ENCODE assay signal across 32 mouse cellular contexts in the genomic region with DNA sequence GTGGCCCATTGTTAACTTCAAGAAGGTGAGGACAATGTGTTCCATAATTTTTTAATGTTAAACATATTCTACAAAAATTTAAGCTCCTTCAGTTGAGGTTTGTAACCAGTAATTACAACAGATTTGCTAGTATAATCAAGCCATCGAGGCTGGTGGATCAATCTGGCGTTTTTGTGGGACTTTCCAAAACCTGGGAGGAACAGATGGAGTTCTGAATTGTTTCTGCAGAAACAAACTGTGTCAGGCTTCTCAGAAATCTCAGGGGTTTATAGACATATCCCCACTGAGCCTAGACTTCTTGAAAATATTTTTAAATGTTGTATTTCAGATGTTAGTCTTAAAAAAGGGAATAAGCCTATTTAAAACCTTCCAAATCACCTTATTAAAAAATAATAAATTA. TPM values are rescaled to one million over a fixed set of nuclear protein-coding genes. Genes with fewer than 3 reads are reported as not detected.
DNase-seq lines count a peak whose midpoint lies in the region; ATAC-seq and TF ChIP-seq lines count a peak whose summit lies in the region.
"Had no signal": no experiment of that assay in that cellular context is flagged by ENCODE, and none has a peak within 500 bp of the region (broad histone marks: within the 10 kb centered on the region; RNA-seq: fewer than 3 reads in every experiment).

No protein-coding gene starts in this region.

- no peaks in the 10 kb centered on the region for H3K36me3 ChIP-seq in forebrain, embryonic 14.5 days (ENCODE audit: control insufficient read depth, insufficient read depth, low read length)
- no peaks in the 10 kb centered on the region for H3K36me3 ChIP-seq in forebrain, embryonic 12.5 days (replicated peaks)
- H3K36me3 ChIP-seq in kidney, embryonic 14.5 days (ENCODE audit: control insufficient read depth, insufficient read depth, low read length): no peaks in the 10 kb centered on the region
- H3K36me3 ChIP-seq: embryonic facial prominence, embryonic 13.5 days; heart, embryonic 13.5 days; limb, embryonic 10.5 days; liver, embryonic 15.5 days; lung, embryonic 15.5 days; neural tube, embryonic 12.5 days had no signal

- 78% methylated on average over 2 of the region's 2 CpGs for WGBS in forebrain, embryonic 14.5 days
- 93% methylated on average over 2 of the region's 2 CpGs for WGBS in forebrain, embryonic 12.5 days
- 81% methylated on average over 2 of the region's 2 CpGs for WGBS in kidney, embryonic 14.5 days

- ATAC-seq in forebrain, embryonic 14.5 days: no peak
- ATAC-seq in forebrain, embryonic 12.5 days (ENCODE audit: low FRiP score): no peak
- ATAC-seq in kidney, embryonic 14.5 days (ENCODE audit: low FRiP score, low TSS enrichment): no peak
- ATAC-seq: hindbrain, postnatal 0 days; intestine, embryonic 16.5 days had no signal

- TF ChIP-seq CTCF in layer of hippocampus, adult 2 months (conservative IDR thresholded peaks at IDR 0.05): no peak

- no peak overlapping the region for H3K27ac ChIP-seq in forebrain, embryonic 14.5 days (ENCODE audit: low read depth, low read length)
- no peak overlapping the region for H3K27ac ChIP-seq in forebrain, embryonic 12.5 days
- no peak overlapping the region for H3K27ac ChIP-seq in layer of hippocampus, adult 2 months
- H3K27ac ChIP-seq in kidney, embryonic 14.5 days (ENCODE audit: low read depth, low read length): no peak overlapping the region
- H3K27ac ChIP-seq: embryonic facial prominence, embryonic 13.5 days; heart, embryonic 13.5 days; hindbrain, postnatal 0 days; left cerebral cortex, adult 2 months; limb, embryonic 10.5 days; liver, embryonic 15.5 days; lung, embryonic 15.5 days; neural tube, embryonic 12.5 days; stomach, postnatal 0 days had no signal

- peak; percentile 48 for DNase-seq in forebrain, embryonic 14.5 days (ENCODE audit: low spot score)
- DNase-seq in left cerebral cortex, postnatal 25 days (ENCODE audit: low spot score in 2 of 2): peak; percentile 11 to 44
- no peak for DNase-seq in left cerebral cortex, postnatal 4 days
- DNase-seq in layer of hippocampus, adult 2 months (ENCODE audit: low spot score in 2 of 2): peak; percentile 71 to 76
- peak; percentile 53 for DNase-seq in telencephalon, adult 2 months (ENCODE audit: low read depth, low spot score)
- DNase-seq in T-cell, adult 2 months (ENCODE audit: low spot score): no peak
- DNase-seq: adrenal gland, postnatal 25 days; cerebellum, adult 2 months; cerebellum, postnatal 36 days; embryo, embryonic 11 days; gastrocnemius, postnatal 10 days; heart, postnatal 14 days; kidney, postnatal 4 days; liver; lung, postnatal 36 days; midbrain, embryonic 14.5 days had no signal

- H3K4me2 ChIP-seq in forebrain, embryonic 14.5 days (ENCODE audit: low read length): no peak overlapping the region
- no peak overlapping the region for H3K4me2 ChIP-seq in forebrain, embryonic 12.5 days
- H3K4me2 ChIP-seq in kidney, embryonic 14.5 days (replicated peaks; ENCODE audit: low read depth, low read length): no peak overlapping the region
- H3K4me2 ChIP-seq: embryonic facial prominence, embryonic 13.5 days; heart, embryonic 13.5 days; liver, embryonic 15.5 days; lung, embryonic 15.5 days; neural tube, embryonic 12.5 days had no signal

- intact Hi-C loops in left cerebral cortex, postnatal 25 days (cut with DNase I): loop anchor here (5.0 kb wide), 1 partner anchor 1281 kb away; no protein-coding TSS in a partner anchor
- intact Hi-C loops in left cerebral cortex, postnatal 4 days (cut with DNase I): no loop called here

- no peaks in the 10 kb centered on the region for H3K27me3 ChIP-seq in forebrain, embryonic 14.5 days (replicated peaks; ENCODE audit: control insufficient read depth, insufficient read depth, low read length)
- H3K27me3 ChIP-seq in forebrain, embryonic 12.5 days: no peaks in the 10 kb centered on the region
- no peaks in the 10 kb centered on the region for H3K27me3 ChIP-seq in kidney, embryonic 14.5 days (ENCODE audit: control insufficient read depth, insufficient read depth, low read length)
- H3K27me3 ChIP-seq: embryonic facial prominence, embryonic 13.5 days; heart, embryonic 13.5 days; liver, embryonic 15.5 days; lung, embryonic 15.5 days; neural tube, embryonic 12.5 days had no signal

- H3K9me3 ChIP-seq in forebrain, embryonic 14.5 days (replicated peaks; ENCODE audit: control insufficient read depth, low read length): no peaks in the 10 kb centered on the region
- peaks cover 6% of the 10 kb centered on the region; the same call in 1 of the 2 replicates for H3K9me3 ChIP-seq in forebrain, embryonic 12.5 days
- peaks cover 6% of the 10 kb centered on the region for H3K9me3 ChIP-seq in kidney, embryonic 14.5 days (ENCODE audit: control insufficient read depth, low read length)
- H3K9me3 ChIP-seq: limb, embryonic 10.5 days; liver, embryonic 15.5 days had no signal

- H3K4me1 ChIP-seq in forebrain, embryonic 14.5 days (ENCODE audit: control insufficient read depth, insufficient read depth, low read length): no peaks in the 10 kb centered on the region
- H3K4me1 ChIP-seq in forebrain, embryonic 12.5 days: no peaks in the 10 kb centered on the region
- no peaks in the 10 kb centered on the region for H3K4me1 ChIP-seq in kidney, embryonic 14.5 days (ENCODE audit: control insufficient read depth, insufficient read depth, low read length)
- H3K4me1 ChIP-seq: embryonic facial prominence, embryonic 13.5 days; heart, embryonic 13.5 days; liver, embryonic 15.5 days; lung, embryonic 15.5 days; megakaryocyte, embryonic 14.5 days; neural tube, embryonic 12.5 days had no signal

- no peak overlapping the region for H3K4me3 ChIP-seq in forebrain, embryonic 14.5 days (ENCODE audit: low read depth, low read length)
- no peak overlapping the region for H3K4me3 ChIP-seq in forebrain, embryonic 12.5 days (replicated peaks)
- no peak overlapping the region for H3K4me3 ChIP-seq in layer of hippocampus, adult 2 months
- no peak overlapping the region for H3K4me3 ChIP-seq in kidney, embryonic 14.5 days (ENCODE audit: low read length)
- H3K4me3 ChIP-seq: embryonic facial prominence, embryonic 13.5 days; erythroblast, embryonic 14.5 days; heart, embryonic 13.5 days; left cerebral cortex, adult 2 months; limb, embryonic 10.5 days; liver, embryonic 15.5 days; lung, embryonic 15.5 days; megakaryocyte, embryonic 14.5 days; neural tube, embryonic 12.5 days had no signal

- no peak overlapping the region for H3K9ac ChIP-seq in forebrain, embryonic 14.5 days (ENCODE audit: low read length)
- no peak overlapping the region for H3K9ac ChIP-seq in forebrain, embryonic 12.5 days
- no peak overlapping the region for H3K9ac ChIP-seq in kidney, embryonic 14.5 days (ENCODE audit: low read depth, low read length)
- H3K9ac ChIP-seq: embryonic facial prominence, embryonic 13.5 days; heart, embryonic 13.5 days; liver, embryonic 15.5 days; lung, embryonic 15.5 days; neural tube, embryonic 12.5 days had no signal

RNA-seq across cellular contexts. Expression of a gene that starts 20.6 kb away (rescaled TPM):
- polyA plus RNA-seq in forebrain, embryonic 14.5 days (2014; fragmentation: Nextera tagmentation; extraction: Ambion mirVana): 0.59 and 0.76 TPM in 2 replicates
- 2.0 and 2.3 TPM in 2 replicates for polyA plus RNA-seq in forebrain, embryonic 12.5 days (2016; fragmentation: Nextera tagmentation; extraction: Ambion mirVana)
- 10 to 100 TPM; 14.3 to 14.9 TPM for total RNA-seq in left cerebral cortex, postnatal 25 days (2021)
- 1 to 10 TPM; 1.1 to 1.3 TPM for total RNA-seq in left cerebral cortex, postnatal 4 days (2021)
- total RNA-seq in layer of hippocampus, adult 2 months (2021): 10 to 100 TPM; 10.7 to 12.5 TPM
- polyA plus RNA-seq in kidney, embryonic 14.5 days (2014; fragmentation: Nextera tagmentation; extraction: Ambion mirVana): 0.31 and 0.41 TPM in 2 replicates
- total RNA-seq: gastrocnemius, postnatal 10 days; granulocyte monocyte progenitor cell, adult 5-6 weeks had no signal
- polyA plus RNA-seq: erythroblast, embryonic 14.5 days; thymus, postnatal 0 days had no signal

RNA-seq across cellular contexts. Expression of a gene that starts 31.8 kb away (rescaled TPM):
- polyA plus RNA-seq in forebrain, embryonic 14.5 days (2014; fragmentation: Nextera tagmentation; extraction: Ambion mirVana): 7.8 and 9.2 TPM in 2 replicates
- 14.1 and 18.8 TPM in 2 replicates for polyA plus RNA-seq in forebrain, embryonic 12.5 days (2016; fragmentation: Nextera tagmentation; extraction: Ambion mirVana)
- total RNA-seq in left cerebral cortex, postnatal 25 days (2021): 1 to 10 TPM; 4.4 to 5.8 TPM
- 1 to 10 TPM; 4.4 to 6.3 TPM for total RNA-seq in left cerebral cortex, postnatal 4 days (2021)
- total RNA-seq in layer of hippocampus, adult 2 months (2021): 1 to 10 TPM; 7.5 to 9.1 TPM
- 18.4 and 24.5 TPM in 2 replicates for polyA plus RNA-seq in kidney, embryonic 14.5 days (2014; fragmentation: Nextera tagmentation; extraction: Ambion mirVana)

Comparison
In these comparisons a context has a peak if more than half of its experiments do, and no peak if none do; other contexts are left out.
1. DNase-seq: peak in forebrain, embryonic 14.5 days (single experiment), left cerebral cortex, postnatal 25 days (2 of 2), layer of hippocampus, adult 2 months (2 of 2) and telencephalon, adult 2 months (single experiment); none in left cerebral cortex, postnatal 4 days (single experiment) and T-cell, adult 2 months (single experiment).
2. RNA of a gene that starts 20.6 kb away (total RNA-seq): 14.3 to 14.9 TPM in left cerebral cortex, postnatal 25 days and 10.7 to 12.5 TPM in layer of hippocampus, adult 2 months; 1.1 to 1.3 TPM in left cerebral cortex, postnatal 4 days; every median in the first group is over 4 times any median in the second.